Mouse (Mus musculus): ENCODE results near the gene Ppp1r3e. TPM values are rescaled to one million over a fixed set of nuclear protein-coding genes. Genes with fewer than 3 reads are reported as not detected.

Ppp1r3e gene
- polyA plus RNA-seq, 1 experiment, result 0.02 TPM

DNA sequence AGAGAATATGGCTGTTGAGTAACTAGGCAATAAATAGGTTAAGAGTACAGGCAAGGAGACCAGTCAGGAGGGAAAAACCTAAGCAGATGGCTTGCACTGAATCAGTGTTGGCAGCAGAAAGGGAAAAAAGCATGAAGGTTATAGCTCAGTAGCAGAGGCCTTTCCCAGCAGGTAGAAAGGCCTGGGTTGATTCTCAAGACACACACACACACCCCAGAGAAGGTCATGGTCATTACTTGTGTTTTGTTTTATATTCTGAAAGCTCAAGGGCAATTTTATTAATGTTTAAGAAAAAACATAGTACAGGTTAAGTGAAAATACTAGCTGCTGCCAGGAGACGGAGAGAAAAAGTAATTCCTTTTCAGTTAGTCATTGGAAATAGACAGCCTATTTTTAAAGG lies 53.6 kb downstream of the Ppp1r3e start:
- H3K36me3 ChIP-seq (ENCODE audit: control insufficient read depth), result no peaks in the 10 kb centered on the region
- TF ChIP-seq GATA1 (IDR thresholded peaks at IDR 0.05; ENCODE audit: low read length), result no peak
- TF ChIP-seq TAL1 (IDR thresholded peaks at IDR 0.05; ENCODE audit: low read length), result no peak
- no peaks in the 10 kb centered on the region for H3K4me1 ChIP-seq (ENCODE audit: control insufficient read depth)
- H3K27me3 ChIP-seq (ENCODE audit: control insufficient read depth), result no peaks in the 10 kb centered on the region
- H3K9me3 ChIP-seq (ENCODE audit: control insufficient read depth, low read length), result no peaks in the 10 kb centered on the region
- H3K4me3 ChIP-seq (replicated peaks), result no peak overlapping the region

Other genes starting within 250 kb of the Ppp1r3e start
- not detected in 2 replicates for gene Gm17606, start 236.6 kb downstream of the Ppp1r3e start, polyA plus RNA-seq (2012)
- 0.46 and 0.60 TPM in 2 replicates for gene Cdh24, start 236.2 kb downstream of the Ppp1r3e start, polyA plus RNA-seq (2012)
- gene 1700123O20Rik, start 191.3 kb downstream of the Ppp1r3e start, polyA plus RNA-seq (2012), result 4.9 and 7.8 TPM in 2 replicates
- gene Acin1, start 190.6 kb downstream of the Ppp1r3e start, polyA plus RNA-seq (2012), result 38.2 and 40.2 TPM in 2 replicates
- gene Gm29776, start 178.7 kb downstream of the Ppp1r3e start, polyA plus RNA-seq (2012), result not detected in 2 replicates
- 0.05 and 0.24 TPM in 2 replicates for gene Cebpe, start 165.4 kb downstream of the Ppp1r3e start, polyA plus RNA-seq (2012)
- 0.25 TPM in 2 replicates for gene Slc7a8, start 95.6 kb downstream of the Ppp1r3e start, polyA plus RNA-seq (2012)
- gene Rnf212b, start 63.4 kb downstream of the Ppp1r3e start, polyA plus RNA-seq (2012), result not detected in 2 replicates
- gene Homez, start 6.6 kb downstream of the Ppp1r3e start, polyA plus RNA-seq (2012), result not detected in 2 replicates
- gene Bcl2l2, start 5.8 kb upstream of the Ppp1r3e start, polyA plus RNA-seq (2012), result 0.66 and 0.95 TPM in 2 replicates
- 0.05 and 0.14 TPM in 2 replicates for gene Gm20521, start 5.9 kb upstream of the Ppp1r3e start, polyA plus RNA-seq (2012)
- gene Pabpn1, start 14.9 kb upstream of the Ppp1r3e start, polyA plus RNA-seq (2012), result 27.8 and 29.0 TPM in 2 replicates
- 0.01 TPM in 1 of 2 replicates, not detected in the other for gene Slc22a17, start 35.6 kb upstream of the Ppp1r3e start, polyA plus RNA-seq (2012)
- 0.05 TPM in 1 of 2 replicates, not detected in the other for gene Efs, start 48.6 kb upstream of the Ppp1r3e start, polyA plus RNA-seq (2012)
- gene Il25, start 55.1 kb upstream of the Ppp1r3e start, polyA plus RNA-seq (2012), result not detected in 2 replicates
- not detected in 2 replicates for gene Cmtm5, start 58.7 kb upstream of the Ppp1r3e start, polyA plus RNA-seq (2012)
- gene Myh6, start 89.4 kb upstream of the Ppp1r3e start, polyA plus RNA-seq (2012), result not detected in 2 replicates
- gene Gm17428, start 99.4 kb upstream of the Ppp1r3e start, polyA plus RNA-seq (2012), result not detected in 2 replicates
- gene Myh7, start 117.1 kb upstream of the Ppp1r3e start, polyA plus RNA-seq (2012), result not detected in 2 replicates
- gene Ngdn, start 137.9 kb upstream of the Ppp1r3e start, polyA plus RNA-seq (2012), result 2.8 and 3.1 TPM in 2 replicates
- gene Zfhx2, start 214.8 kb upstream of the Ppp1r3e start, polyA plus RNA-seq (2012), result 0.06 TPM in 2 replicates
- 0.02 and 0.04 TPM in 2 replicates for gene Thtpa, start 217.2 kb upstream of the Ppp1r3e start, polyA plus RNA-seq (2012)
- 1.7 and 2.4 TPM in 2 replicates for gene Ap1g2, start 229.0 kb upstream of the Ppp1r3e start, polyA plus RNA-seq (2012)
- 0.02 TPM in 1 of 2 replicates, not detected in the other for gene Jph4, start 239.4 kb upstream of the Ppp1r3e start, polyA plus RNA-seq (2012)